Mouse (Mus musculus): ENCODE results near the gene Med26. TPM values are rescaled to one million over a fixed set of nuclear protein-coding genes. Genes with fewer than 3 reads are reported as not detected.

Gene Med26
- polyA plus RNA-seq, 1 experiment from 2014 or later: 18.4 TPM

DNA sequence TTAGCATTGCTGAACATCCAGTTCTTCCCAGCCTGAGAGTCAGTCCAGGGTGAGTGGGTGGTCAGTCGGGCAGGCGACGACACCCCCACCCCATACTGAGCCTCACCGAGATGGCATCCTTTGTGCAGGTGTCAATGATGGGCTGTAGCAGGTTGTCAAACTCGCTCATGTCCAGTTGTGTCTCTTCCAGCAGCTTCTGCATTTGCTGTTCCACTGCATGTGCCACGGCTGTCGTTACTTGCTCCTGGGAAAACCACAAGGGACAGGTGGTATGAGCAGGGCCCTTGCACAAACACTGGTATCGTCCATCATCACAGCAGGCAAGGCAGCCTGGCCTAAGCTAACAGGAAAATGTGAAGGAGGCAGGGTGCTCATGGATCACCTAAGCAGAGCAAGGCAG, 78.1 kb downstream of the Med26 start:
- Histone ChIP-seq H3K36me3 (peaks cover 86% of the 10 kb centered on the region), H3K9me3 (replicated peaks) (no peaks in the 10 kb centered on the region), H3K4me2 (no peak overlapping the region), H3K27me3 (no peaks in the 10 kb centered on the region), H3K9ac (no peak overlapping the region), H3K4me1 (peaks cover 8% of the 10 kb centered on the region), H3K4me3 (replicated peaks) (no peak overlapping the region), H3K27ac (no peak overlapping the region)
- no peak for ATAC-seq (replicated peaks; ENCODE audit: low FRiP score)
- WGBS: 95% methylated on average over 8 of the region's 8 CpGs

- 97% methylated on average over 2 of the region's 2 CpGs for WGBS
- Histone ChIP-seq H3K36me3 (peaks cover 93% of the 10 kb centered on the region), H3K27ac (no peak overlapping the region), H3K4me1 (peaks cover 7% of the 10 kb centered on the region), H3K4me3 (replicated peaks) (no peak overlapping the region), H3K27me3 (no peaks in the 10 kb centered on the region), H3K9ac (no peak overlapping the region), H3K9me3 (replicated peaks) (no peaks in the 10 kb centered on the region), H3K4me2 (no peak overlapping the region)
- no peak for ATAC-seq (replicated peaks; ENCODE audit: low FRiP score)
These were observed 78.8 kb downstream of the Med26 start for GRCm38 (mm10) chr8:72469243-72469642.

GRCm38 (mm10) chr8:72464211-72464610, 83.9 kb downstream of the Med26 start:
- H3K9ac ChIP-seq: no peak overlapping the region
- peaks cover 100% of the 10 kb centered on the region for H3K36me3 ChIP-seq
- 93% methylated on average over 10 of the region's 10 CpGs for WGBS
- H3K27ac ChIP-seq: no peak overlapping the region
- no peaks in the 10 kb centered on the region for H3K9me3 ChIP-seq (replicated peaks)
- no peak for ATAC-seq (replicated peaks; ENCODE audit: low FRiP score)
- H3K4me2 ChIP-seq: no peak overlapping the region
- no peaks in the 10 kb centered on the region for H3K27me3 ChIP-seq
- no peaks in the 10 kb centered on the region for H3K4me1 ChIP-seq
- no peak overlapping the region for H3K4me3 ChIP-seq (replicated peaks)

GRCm38 (mm10) chr8:72459881-72460533, 88.1 kb downstream of the Med26 start:
- H3K27ac ChIP-seq: no peak overlapping the region
- H3K4me3 ChIP-seq (replicated peaks): no peak overlapping the region
- H3K9me3 ChIP-seq (replicated peaks): no peaks in the 10 kb centered on the region
- ATAC-seq (replicated peaks; ENCODE audit: low FRiP score): no peak
- 91% methylated on average over 4 of the region's 4 CpGs for WGBS
- H3K4me1 ChIP-seq: no peaks in the 10 kb centered on the region
- H3K9ac ChIP-seq: no peak overlapping the region
- no peaks in the 10 kb centered on the region for H3K27me3 ChIP-seq
- H3K4me2 ChIP-seq: no peak overlapping the region
- peaks cover 83% of the 10 kb centered on the region for H3K36me3 ChIP-seq

DNA sequence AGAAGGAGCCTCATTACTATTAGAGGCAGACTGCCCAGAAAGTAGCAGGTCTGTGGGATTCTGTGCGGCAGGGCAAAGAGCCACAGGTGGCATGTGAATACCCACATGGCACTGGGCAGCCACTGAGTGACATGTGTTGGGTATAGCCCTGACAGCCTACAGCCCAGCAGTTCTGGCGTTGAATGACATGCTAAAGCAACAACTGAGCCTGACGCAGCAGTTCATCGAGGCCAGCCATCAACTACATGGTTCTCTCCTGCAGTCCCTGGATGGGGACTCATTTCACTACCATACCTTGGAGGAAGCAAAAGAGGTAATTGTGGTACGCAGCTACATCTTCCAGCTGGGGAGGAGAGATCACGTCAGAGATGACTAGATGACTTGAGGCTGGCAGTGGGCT, 89.6 kb downstream of the Med26 start:
- peaks cover 83% of the 10 kb centered on the region for H3K36me3 ChIP-seq
- 89% methylated on average over 6 of the region's 6 CpGs for WGBS
- no peak for ATAC-seq (replicated peaks; ENCODE audit: low FRiP score)

GRCm38 (mm10) chr8:72457806-72458205, 90.3 kb downstream of the Med26 start:
- Histone ChIP-seq H3K4me1 (no peaks in the 10 kb centered on the region), H3K4me3 (replicated peaks) (no peak overlapping the region), H3K9me3 (replicated peaks) (no peaks in the 10 kb centered on the region), H3K9ac (no peak overlapping the region), H3K4me2 (no peak overlapping the region), H3K36me3 (peaks cover 83% of the 10 kb centered on the region), H3K27ac (no peak overlapping the region), H3K27me3 (no peaks in the 10 kb centered on the region)
- ATAC-seq (replicated peaks; ENCODE audit: low FRiP score): no peak
- WGBS: 91% methylated on average over 3 of the region's 3 CpGs

More for the DNA sequence above, 89.6 kb downstream of the Med26 start:
- no peak overlapping the region for H3K9ac ChIP-seq
- H3K27ac ChIP-seq: no peak overlapping the region
- no peaks in the 10 kb centered on the region for H3K27me3 ChIP-seq
- H3K4me3 ChIP-seq (replicated peaks): no peak overlapping the region
- H3K4me1 ChIP-seq: no peaks in the 10 kb centered on the region
- no peaks in the 10 kb centered on the region for H3K9me3 ChIP-seq (replicated peaks)
- H3K4me2 ChIP-seq: no peak overlapping the region

- H3K36me3 ChIP-seq: peaks cover 82% of the 10 kb centered on the region
- H3K27ac ChIP-seq: no peak overlapping the region
- H3K4me3 ChIP-seq (replicated peaks): no peak overlapping the region
- H3K4me1 ChIP-seq: no peaks in the 10 kb centered on the region
- no peak overlapping the region for H3K9ac ChIP-seq
- H3K27me3 ChIP-seq: no peaks in the 10 kb centered on the region
- H3K9me3 ChIP-seq (replicated peaks): no peaks in the 10 kb centered on the region
- 86% methylated on average over 4 of the region's 4 CpGs for WGBS
- ATAC-seq (replicated peaks; ENCODE audit: low FRiP score): no peak
- no peak overlapping the region for H3K4me2 ChIP-seq
These were observed 92.8 kb downstream of the Med26 start for GRCm38 (mm10) chr8:72455317-72455716.

DNA sequence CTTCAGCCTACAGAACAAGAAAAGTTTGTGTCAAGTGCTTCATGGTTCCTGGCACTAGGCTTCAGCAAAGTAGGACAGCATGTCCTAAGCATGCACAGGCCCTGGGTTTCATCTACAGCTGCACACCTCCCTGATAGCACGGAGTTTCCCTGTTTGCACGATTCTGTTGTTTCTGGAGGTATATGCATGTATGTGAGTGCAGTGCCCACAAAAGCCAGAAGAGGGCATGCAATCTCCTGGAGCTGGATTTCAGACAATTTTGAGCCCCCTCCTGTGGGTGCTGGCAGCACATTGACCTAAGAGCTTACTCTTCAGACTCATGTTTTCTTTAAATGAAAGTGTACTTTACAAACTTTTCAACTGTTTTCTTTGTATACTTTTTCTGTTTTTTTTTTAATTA, 94.2 kb downstream of the Med26 start:
- Histone ChIP-seq H3K4me3 (replicated peaks) (no peak overlapping the region), H3K36me3 (peaks cover 82% of the 10 kb centered on the region), H3K27ac (no peak overlapping the region), H3K4me1 (no peaks in the 10 kb centered on the region), H3K4me2 (no peak overlapping the region), H3K9ac (no peak overlapping the region), H3K27me3 (no peaks in the 10 kb centered on the region), H3K9me3 (replicated peaks) (no peaks in the 10 kb centered on the region)
- ATAC-seq (replicated peaks; ENCODE audit: low FRiP score): no peak
- 98% methylated on average over 2 of the region's 2 CpGs for WGBS

DNA sequence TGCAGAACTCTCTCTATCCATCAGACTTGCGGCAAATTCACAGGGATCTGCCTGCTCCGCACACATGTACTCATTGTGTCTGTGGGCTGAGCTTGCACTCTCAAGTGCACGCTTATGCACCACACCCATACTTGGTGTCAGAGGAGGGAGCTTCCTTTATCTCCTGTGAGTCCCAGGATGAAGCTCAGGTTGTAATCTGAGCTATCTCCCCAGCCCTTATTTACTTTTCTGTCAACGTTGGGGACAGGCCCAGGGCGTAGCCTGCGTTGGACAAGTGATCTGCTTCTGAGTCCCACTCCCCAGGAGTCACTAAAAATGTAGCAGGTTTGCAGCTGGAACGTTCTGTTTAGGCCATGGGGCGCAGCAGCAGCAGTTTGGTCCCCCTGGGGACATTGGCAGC, 96.6 kb downstream of the Med26 start:
- no peak overlapping the region for H3K4me2 ChIP-seq
- 77% methylated on average over 8 of the region's 8 CpGs for WGBS
- no peak overlapping the region for H3K27ac ChIP-seq
- H3K36me3 ChIP-seq: peaks cover 82% of the 10 kb centered on the region
- H3K4me3 ChIP-seq (replicated peaks): no peak overlapping the region
- no peaks in the 10 kb centered on the region for H3K4me1 ChIP-seq
- H3K9me3 ChIP-seq (replicated peaks): no peaks in the 10 kb centered on the region
- no peak for ATAC-seq (replicated peaks; ENCODE audit: low FRiP score)
- no peak overlapping the region for H3K9ac ChIP-seq
- H3K27me3 ChIP-seq: no peaks in the 10 kb centered on the region

- 89% methylated on average over 6 of the region's 6 CpGs for WGBS
- H3K4me1 ChIP-seq: peaks cover 19% of the 10 kb centered on the region
- H3K27ac ChIP-seq: no peak overlapping the region
- ATAC-seq (replicated peaks; ENCODE audit: low FRiP score): no peak
- no peak overlapping the region for H3K4me3 ChIP-seq (replicated peaks)
- H3K36me3 ChIP-seq: peaks cover 27% of the 10 kb centered on the region
- no peaks in the 10 kb centered on the region for H3K9me3 ChIP-seq (replicated peaks)
- H3K9ac ChIP-seq: no peak overlapping the region
- H3K27me3 ChIP-seq: no peaks in the 10 kb centered on the region
- 0 out of 2 replicates have a peak overlapping the region, but pooled peaks have one; percentile 7 for H3K4me2 ChIP-seq
These were observed 103.0 kb downstream of the Med26 start for GRCm38 (mm10) chr8:72445071-72445470.

Small RNA genes lying within 50 kb of the gene (microRNA-seq; reads per million reads assigned to microRNA genes)
- gene Gm28019: not detected
- not detected for gene Mir7068

Other genes with a start within 250 kb of the Med26 start
- 29.0 and 30.3 TPM in 2 replicates for gene Gm10282, start 243.0 kb downstream of the Med26 start, polyA plus RNA-seq (2015; fragmentation: Nextera tagmentation; extraction: Ambion mirVana)
- gene Klf2, start 229.2 kb downstream of the Med26 start, polyA plus RNA-seq (2015; fragmentation: Nextera tagmentation; extraction: Ambion mirVana): 12.6 and 14.0 TPM in 2 replicates
- 58.4 and 64.1 TPM in 2 replicates for gene Eps15l1, start 126.8 kb downstream of the Med26 start, polyA plus RNA-seq (2015; fragmentation: Nextera tagmentation; extraction: Ambion mirVana)
- gene Calr3, start 104.4 kb downstream of the Med26 start, polyA plus RNA-seq (2015; fragmentation: Nextera tagmentation; extraction: Ambion mirVana): 1.5 and 1.9 TPM in 2 replicates
- 17.0 and 17.3 TPM in 2 replicates for gene 1700030K09Rik, start 104.4 kb downstream of the Med26 start, polyA plus RNA-seq (2015; fragmentation: Nextera tagmentation; extraction: Ambion mirVana)
- 71.5 and 77.2 TPM in 2 replicates for gene Cherp, start 73.0 kb downstream of the Med26 start, polyA plus RNA-seq (2015; fragmentation: Nextera tagmentation; extraction: Ambion mirVana)
- 18.9 and 21.5 TPM in 2 replicates for gene Slc35e1, start 55.7 kb downstream of the Med26 start, polyA plus RNA-seq (2015; fragmentation: Nextera tagmentation; extraction: Ambion mirVana)
- gene Smim7, start 22.8 kb upstream of the Med26 start, polyA plus RNA-seq (2015; fragmentation: Nextera tagmentation; extraction: Ambion mirVana): 114 and 123 TPM in 2 replicates
- gene Tmem38a, start 23.8 kb upstream of the Med26 start, polyA plus RNA-seq (2015; fragmentation: Nextera tagmentation; extraction: Ambion mirVana): 22.0 and 23.1 TPM in 2 replicates
- gene Nwd1, start 98.4 kb upstream of the Med26 start, polyA plus RNA-seq (2015; fragmentation: Nextera tagmentation; extraction: Ambion mirVana): 0.01 and 0.04 TPM in 2 replicates
- 158 and 160 TPM in 2 replicates for gene Sin3b, start 175.0 kb upstream of the Med26 start, polyA plus RNA-seq (2015; fragmentation: Nextera tagmentation; extraction: Ambion mirVana)
- 3.5 and 3.6 TPM in 2 replicates for gene F2rl3, start 213.6 kb upstream of the Med26 start, polyA plus RNA-seq (2015; fragmentation: Nextera tagmentation; extraction: Ambion mirVana)